Mouse (Mus musculus): ENCODE measurements around the gene Il22ra2. TPM values are rescaled to one million over a fixed set of nuclear protein-coding genes. Genes with fewer than 3 reads are reported as not detected.

Gene Il22ra2
- polyA plus RNA-seq (2017; shearing (Covaris generic)): not detected

GRCm38 (mm10) chr10:19621408-19622048, at the start of gene Il22ra2:
Gene Il22ra2 (plus strand): TSS chr10:19621998.
- ATAC-seq: no peak

- peak; percentile 47 for ATAC-seq
Observed at GRCm38 (mm10) chr10:19577571-19577970, 44.2 kb upstream of the Il22ra2 start.

- ATAC-seq: peak; percentile 62
Observed at GRCm38 (mm10) chr10:19578001-19578400, 43.8 kb upstream of the Il22ra2 start.

GRCm38 (mm10) chr10:19578409-19578986, 43.3 kb upstream of the Il22ra2 start:
- ATAC-seq: peak; percentile 3

- no peak for ATAC-seq
Observed at GRCm38 (mm10) chr10:19580660-19581059, 41.1 kb upstream of the Il22ra2 start.

GRCm38 (mm10) chr10:19581844-19582582, 39.8 kb upstream of the Il22ra2 start:
- ATAC-seq: peak; percentile 62

- no peak for ATAC-seq
Observed at GRCm38 (mm10) chr10:19582806-19583430, 38.9 kb upstream of the Il22ra2 start.

- ATAC-seq: peak; percentile 46
Observed at GRCm38 (mm10) chr10:19584064-19584463, 37.7 kb upstream of the Il22ra2 start.

- no peak for ATAC-seq
Observed at GRCm38 (mm10) chr10:19584846-19585245, 37.0 kb upstream of the Il22ra2 start.

- ATAC-seq: no peak
Observed at GRCm38 (mm10) chr10:19585860-19586259, 35.9 kb upstream of the Il22ra2 start.

GRCm38 (mm10) chr10:19587281-19587680, 34.5 kb upstream of the Il22ra2 start:
- no peak for ATAC-seq

- no peak for ATAC-seq
Observed at GRCm38 (mm10) chr10:19589626-19590025, 32.2 kb upstream of the Il22ra2 start.

GRCm38 (mm10) chr10:19591286-19591640, 30.5 kb upstream of the Il22ra2 start:
- ATAC-seq: no peak

- peak; percentile 93 for ATAC-seq
Observed at GRCm38 (mm10) chr10:19591641-19592441, 30.0 kb upstream of the Il22ra2 start, which contains the start of gene Ifngr1. Gene Ifngr1 (plus strand): TSS chr10:19591949.

- ATAC-seq: no peak
Observed at GRCm38 (mm10) chr10:19592556-19592955, 29.2 kb upstream of the Il22ra2 start.

GRCm38 (mm10) chr10:19593296-19593695, 28.5 kb upstream of the Il22ra2 start:
- ATAC-seq: no peak

GRCm38 (mm10) chr10:19594201-19594905, 27.4 kb upstream of the Il22ra2 start:
- ATAC-seq: peak; percentile 10

GRCm38 (mm10) chr10:19596866-19597265, 24.9 kb upstream of the Il22ra2 start:
- no peak for ATAC-seq

- peak; percentile 79 for ATAC-seq
Observed at GRCm38 (mm10) chr10:19598091-19598490, 23.7 kb upstream of the Il22ra2 start.

GRCm38 (mm10) chr10:19599331-19600092, 22.3 kb upstream of the Il22ra2 start:
- no peak for ATAC-seq

- no peak for ATAC-seq
Observed at GRCm38 (mm10) chr10:19600093-19600420, 21.7 kb upstream of the Il22ra2 start.

All from activated CD4-positive, CD25-positive, alpha-beta regulatory T cell, adult 4 months (primary cell).